Mouse (Mus musculus): ENCODE data around the gene Id1. TPM values are rescaled to one million over a fixed set of nuclear protein-coding genes. Genes with fewer than 3 reads are reported as not detected.
A peak's percentile ranks its signal among the peaks of the same experiment; 100 is the strongest.

The Id1 gene
- total RNA-seq, 2 experiments from 2014 or later = 11.5 to 17.7 TPM

DNA sequence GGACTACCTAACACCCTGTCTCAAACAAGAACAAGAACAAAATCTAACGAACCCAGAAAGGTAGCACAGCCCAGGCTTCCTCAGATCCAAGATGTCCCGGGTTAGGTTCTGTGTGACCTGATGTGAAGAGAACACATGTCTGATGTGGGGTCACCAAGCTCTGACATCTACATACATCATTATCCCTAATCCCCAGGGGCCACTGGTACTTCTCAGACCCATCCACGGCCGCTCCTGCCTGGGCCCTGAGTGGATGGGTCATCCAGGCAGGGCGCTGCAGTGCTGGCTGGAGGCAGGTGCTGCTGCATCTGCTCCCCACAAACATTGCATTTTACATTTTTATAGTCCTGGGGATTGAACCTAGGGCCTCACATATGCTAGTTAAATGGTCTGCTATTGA is 4.4 kb downstream of the Id1 start:
- intact Hi-C loops (cut with DNase I) = no loop called here

DNA sequence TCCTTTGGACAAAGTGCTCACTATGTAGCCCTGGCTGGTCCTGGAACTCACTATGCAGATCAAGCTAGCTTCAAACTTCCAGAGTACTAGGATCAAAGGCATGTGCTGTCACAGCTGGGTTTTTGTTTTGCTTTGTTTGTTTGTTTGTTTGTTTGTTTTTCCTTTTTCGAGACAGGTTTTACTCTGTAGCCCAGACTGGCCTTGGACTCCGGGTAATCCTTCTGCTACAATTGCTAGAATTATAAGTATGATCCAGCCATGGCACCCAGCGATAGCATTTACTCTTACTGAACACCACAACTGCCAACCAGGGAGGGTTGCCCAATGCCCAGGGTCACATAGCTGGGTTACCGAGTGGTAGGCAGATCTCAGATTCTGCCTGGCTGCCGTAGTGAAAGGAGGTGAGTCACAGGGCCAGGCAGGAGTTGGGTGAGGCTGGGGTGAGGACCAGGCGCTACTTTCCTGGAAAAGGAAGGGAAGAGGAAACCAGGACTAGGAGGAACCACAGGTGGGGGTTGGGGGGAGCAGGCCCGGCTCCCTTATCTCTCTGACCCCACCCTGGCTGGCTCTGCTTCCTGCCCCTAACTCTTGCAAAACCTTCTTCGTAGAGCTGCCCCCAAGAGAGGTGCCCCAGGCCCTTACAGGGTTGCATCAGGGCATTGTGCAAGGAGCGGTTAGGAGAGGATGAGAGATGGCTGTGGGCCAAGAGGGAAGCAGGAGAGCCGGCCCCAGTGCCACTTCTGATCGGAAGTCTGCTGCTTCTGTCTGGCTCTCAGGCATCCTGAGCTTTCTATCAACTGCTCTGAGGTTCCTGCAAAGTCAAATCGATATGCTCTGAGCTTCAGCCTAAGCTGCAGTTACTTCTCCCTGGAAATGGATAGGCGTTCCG is 5.3 kb downstream of the Id1 start:
- intact Hi-C loops (cut with DNase I) = loop anchor here (1.0 kb wide), 1 partner anchor 45 kb away; no protein-coding TSS in a partner anchor
- DNase-seq = peak in 1 of 2 experiments; percentile 46

More for the DNA sequence above, 4.4 kb downstream of the Id1 start:
- DNase-seq = no peak

DNA sequence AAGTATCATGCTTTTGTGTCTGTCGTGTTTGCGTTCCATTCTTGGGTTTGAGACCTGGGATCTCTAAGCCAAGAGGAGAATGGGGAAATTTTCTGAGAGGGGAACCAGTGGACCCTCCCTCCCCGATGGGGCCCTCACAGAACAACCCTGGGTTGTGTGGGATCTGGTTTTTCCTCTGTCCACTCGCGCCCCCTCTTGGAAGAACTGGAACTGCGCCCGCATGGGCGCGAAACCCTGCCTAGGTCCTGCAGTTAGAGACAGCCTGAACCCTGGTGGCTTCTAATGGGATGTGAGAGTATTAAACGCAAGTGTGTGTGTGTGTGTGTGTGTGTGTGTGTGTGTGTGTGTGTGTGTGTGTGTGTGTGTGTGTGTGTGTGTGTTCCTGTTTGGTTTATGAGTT is 6.4 kb downstream of the Id1 start:
- intact Hi-C loops (cut with DNase I) = no loop called here
- DNase-seq = peak; percentile 61 to 66

DNA sequence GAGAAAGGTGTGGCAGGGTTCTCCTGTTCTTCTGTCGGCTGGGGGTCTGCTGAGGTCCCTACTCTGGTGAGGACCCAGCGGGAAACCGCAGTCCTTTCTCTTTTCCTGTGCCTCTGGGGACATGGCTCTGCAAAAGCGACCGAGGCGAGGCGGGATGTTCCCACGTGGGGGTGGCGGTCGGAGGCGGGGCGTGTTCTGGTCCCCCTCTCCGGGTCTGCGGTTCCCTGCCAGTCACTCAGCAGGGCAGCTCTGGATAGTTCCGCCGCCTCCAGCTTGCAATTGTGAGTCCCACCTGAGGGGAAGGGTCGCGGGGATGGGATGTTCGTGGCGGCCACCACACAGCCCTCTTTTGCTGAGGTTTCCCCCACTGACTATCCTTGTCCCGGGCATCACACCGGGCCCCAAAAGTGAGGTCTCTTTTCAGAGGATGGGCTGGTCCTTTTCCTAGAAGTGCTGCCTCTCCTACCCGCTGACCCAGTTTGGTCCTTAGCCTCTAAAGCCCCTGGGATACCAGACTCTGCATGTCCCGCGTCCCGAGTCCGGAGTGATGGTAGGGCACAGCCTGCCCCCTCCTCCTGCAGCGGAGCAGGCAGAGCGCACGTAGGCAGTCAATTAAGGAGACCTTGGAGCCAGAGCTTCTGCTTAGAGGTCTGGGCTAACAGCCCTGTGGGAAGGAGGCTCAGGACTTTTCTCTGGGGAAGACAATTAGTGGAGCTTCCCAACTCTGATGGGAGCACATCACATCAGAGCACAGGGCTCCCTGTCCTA is 18.1 kb downstream of the Id1 start, which contains the start of gene Cox4i2:
TSS of gene Cox4i2 (plus strand) at position 230 of the 768 bp plus-strand sequence.
- no peak for DNase-seq
- intact Hi-C loops (cut with DNase I) = no loop called here

DNA sequence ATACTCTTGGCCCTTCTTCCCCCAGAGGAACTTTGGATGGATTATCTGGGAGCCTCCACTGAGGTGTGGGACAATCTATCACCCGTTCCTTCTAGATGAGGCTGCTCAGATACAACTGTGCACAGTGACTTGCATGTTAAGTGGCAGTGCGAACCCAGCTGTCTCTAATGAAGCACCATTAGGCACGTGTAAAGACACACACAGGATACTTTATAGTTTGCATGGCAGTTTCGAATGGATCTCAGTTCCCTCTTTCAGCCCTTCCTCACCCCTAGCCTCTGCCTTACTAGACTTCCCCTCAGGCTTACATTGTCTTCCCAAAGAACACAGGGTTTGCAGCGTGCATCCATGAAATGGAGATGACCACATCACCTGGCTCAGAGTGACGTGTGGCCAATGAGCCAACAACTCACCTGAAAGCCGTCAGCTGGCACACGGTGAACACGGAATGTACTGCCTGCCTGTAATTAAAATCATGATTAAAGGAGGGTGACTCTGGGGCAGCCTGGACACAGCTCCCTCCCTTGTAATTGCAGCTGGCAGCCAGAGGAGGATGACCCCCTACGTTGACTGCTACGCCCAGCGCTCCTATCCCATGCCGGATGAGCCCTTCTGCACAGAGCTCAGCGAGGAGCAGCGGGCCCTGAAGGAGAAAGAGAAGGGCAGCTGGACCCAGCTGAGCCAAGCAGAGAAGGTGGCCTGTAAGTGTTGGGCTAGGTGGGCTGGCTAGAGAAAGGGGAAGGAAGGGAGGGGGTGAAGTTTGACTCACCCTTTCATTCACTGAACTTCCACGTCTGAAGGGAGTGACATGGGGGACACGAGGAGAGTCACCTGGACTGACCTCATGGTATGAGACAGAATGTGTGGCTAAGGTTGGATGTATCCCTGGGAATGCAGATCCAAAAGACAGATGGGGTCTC is 20.7 kb downstream of the Id1 start:
- intact Hi-C loops (cut with DNase I) = no loop called here
- DNase-seq = no peak

DNA sequence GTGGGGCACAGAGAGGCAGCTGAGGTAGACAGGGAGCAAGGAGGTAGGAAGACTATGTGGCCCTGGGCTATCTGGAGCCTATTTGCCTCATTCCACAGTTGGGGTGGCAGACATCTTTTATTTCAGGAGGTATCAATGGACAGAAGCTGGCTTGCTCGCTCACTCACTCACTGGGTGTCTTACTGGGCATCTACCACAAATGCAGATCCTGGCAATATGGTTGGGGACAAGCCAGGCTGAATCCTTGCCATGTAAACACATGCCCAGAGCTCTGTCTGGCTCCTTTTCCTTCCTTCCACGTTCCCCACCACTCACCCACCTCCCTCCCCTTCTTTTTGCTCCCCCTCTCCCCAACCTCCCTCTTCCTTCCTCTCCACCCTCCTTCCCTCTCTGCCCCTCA is 21.4 kb downstream of the Id1 start:
- no peak for DNase-seq
- intact Hi-C loops (cut with DNase I) = no loop called here

DNA sequence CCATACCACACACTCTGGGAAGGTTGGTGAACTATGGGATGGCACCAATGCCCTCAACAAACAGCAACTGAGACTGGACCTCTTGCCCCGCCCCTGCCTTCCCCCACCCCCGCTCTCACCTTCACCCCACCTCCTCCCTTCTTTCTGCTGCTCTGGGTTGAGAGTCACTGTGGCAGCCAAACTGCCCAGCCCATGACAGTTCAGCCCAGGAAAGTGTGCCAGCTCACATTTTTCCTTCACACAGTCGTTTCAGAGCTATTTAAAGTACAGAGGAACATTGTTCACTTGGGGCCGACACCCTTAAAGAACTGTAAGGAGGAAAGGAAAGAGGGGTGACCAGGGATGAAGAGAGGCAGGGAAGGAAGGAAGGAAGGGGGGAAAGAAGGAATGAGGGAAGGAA is 22.3 kb downstream of the Id1 start:
- no peak for DNase-seq
- intact Hi-C loops (cut with DNase I) = no loop called here

DNA sequence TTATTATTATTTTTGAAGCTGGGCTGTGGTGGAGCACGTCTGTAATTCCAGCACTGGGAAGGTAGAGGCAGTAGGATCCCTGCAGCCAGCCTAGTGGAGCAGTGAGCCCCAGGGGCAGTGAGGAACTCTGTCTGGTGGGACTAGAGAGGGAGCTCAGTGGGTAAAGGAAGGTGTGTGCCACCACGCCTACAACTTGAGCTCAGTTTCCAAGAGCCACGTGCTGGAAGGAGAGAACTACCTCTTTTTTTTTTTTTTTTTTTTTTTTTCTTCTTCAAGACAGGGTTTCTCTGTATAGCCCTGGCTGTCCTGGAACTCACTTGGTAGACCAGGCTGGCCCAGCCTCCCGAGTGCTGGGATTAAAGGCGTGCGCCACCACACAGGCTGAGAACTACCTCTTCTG is 27.3 kb downstream of the Id1 start:
- intact Hi-C loops (cut with DNase I) = no loop called here
- no peak for DNase-seq

DNA sequence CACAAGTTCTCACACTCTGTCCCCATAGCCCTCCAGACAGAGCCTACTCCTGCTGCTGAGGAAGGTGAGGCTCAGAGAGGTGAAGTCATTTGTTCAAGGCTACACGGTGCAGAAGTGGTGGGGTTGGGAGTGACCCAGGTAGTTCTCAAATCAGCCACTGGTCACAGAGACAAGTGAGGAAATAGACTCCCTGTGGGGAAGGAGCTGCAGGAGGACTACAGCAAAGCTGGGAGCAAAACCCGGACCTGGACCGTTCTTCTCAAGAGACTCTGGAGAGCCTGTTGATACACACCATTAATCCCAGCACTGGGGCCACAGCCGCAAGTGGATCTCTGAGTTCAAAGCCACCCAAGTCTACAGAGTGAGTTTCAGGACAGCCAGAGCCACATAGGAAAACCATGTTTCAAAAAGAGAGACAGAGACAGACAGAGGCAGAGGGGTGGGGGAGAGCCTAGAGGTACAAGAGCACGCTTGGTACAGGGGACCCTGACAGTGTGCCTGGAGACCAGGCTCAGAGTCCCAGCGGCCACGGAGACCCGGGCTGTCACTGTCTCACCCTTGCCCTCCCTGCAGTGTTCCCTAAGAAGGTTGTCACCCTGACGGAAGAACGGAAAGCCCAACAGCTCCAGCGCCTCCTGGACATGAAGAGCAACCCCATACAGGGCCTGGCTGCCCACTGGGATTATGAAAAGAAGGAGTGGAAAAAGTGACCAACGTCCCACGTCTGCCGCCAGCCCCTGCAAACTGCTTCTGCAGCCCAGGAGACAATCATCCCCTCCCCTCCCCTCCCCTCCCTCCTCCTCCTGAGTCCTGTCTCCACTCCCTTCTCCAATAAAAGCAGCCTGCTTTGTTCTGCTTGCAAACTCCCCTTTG is 28.4 kb downstream of the Id1 start:
- intact Hi-C loops (cut with DNase I) = loop anchor here (2.0 kb wide), 1 partner anchor 66 kb away; no protein-coding TSS in a partner anchor
- no peak for DNase-seq

DNA sequence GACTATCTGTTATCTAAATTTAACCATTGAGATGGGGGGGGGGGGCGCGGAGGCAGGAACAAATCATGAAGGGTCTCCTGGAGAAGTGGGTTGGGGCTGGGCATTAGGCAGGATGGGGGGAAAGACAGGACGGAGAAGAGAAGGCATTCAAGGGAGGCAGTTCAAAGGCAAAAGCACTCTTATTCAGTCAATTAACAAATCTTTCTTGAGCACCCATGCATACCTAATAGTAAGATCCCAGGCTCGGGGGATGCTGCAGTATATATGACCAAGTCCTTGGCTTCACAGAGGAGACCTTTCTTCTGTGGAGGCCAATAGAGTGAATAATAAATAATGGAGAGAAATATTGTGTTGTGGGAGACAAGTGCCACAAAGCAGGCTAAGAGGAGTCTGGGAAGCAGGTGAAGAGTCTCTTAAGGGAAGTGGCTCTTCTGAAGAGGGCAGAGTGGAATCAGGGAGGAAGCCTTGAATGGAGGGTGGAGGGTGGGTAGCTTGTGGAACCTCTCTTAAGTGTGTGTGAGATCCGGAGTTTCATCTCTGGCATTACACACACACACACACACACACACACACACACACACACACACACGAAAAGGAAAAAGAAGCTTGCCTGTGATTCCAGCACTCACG is 29.1 kb downstream of the Id1 start:
- no peak for DNase-seq
- intact Hi-C loops (cut with DNase I) = loop anchor here (2.0 kb wide), 1 partner anchor 66 kb away; no protein-coding TSS in a partner anchor

DNA sequence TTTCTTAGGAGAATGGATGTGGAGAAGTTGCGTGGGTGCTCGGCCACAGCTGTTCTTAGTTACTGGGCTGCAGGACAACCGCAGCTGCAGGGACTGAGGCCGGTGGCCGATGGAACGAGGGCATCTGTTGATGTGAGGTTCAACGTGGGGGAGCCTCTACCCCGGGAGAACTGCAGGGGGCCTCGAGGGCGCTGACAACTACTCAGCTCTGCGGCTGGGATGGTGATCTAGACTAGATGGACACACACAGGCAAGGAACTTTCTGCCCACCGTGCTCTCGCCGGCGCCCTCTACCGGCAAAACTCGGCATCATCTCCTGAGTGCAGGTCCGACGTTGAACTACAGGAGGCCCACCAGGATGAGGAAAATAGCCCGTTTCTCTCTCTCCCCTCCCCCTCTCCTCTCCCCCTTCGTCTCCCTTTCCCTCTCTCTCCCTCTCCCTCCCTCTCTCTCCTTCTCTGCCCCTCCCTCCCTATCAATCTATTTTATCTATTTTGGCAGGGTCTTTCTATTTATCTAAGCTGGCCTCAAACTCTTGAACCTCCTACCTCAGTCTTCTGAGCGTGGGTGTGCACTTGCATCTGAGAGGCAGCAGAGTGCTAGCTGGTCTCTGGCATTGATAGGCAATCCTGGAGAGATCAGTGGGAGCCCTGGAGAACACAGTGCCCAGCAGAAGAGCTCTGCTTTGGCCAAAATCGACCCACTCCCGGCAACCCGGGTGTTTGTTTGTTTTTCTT is 30.5 kb downstream of the Id1 start:
- peak; percentile 92 to 95 for DNase-seq
- intact Hi-C loops (cut with DNase I) = loop anchor here (2.0 kb wide), 1 partner anchor 62 kb away; no protein-coding TSS in a partner anchor

DNA sequence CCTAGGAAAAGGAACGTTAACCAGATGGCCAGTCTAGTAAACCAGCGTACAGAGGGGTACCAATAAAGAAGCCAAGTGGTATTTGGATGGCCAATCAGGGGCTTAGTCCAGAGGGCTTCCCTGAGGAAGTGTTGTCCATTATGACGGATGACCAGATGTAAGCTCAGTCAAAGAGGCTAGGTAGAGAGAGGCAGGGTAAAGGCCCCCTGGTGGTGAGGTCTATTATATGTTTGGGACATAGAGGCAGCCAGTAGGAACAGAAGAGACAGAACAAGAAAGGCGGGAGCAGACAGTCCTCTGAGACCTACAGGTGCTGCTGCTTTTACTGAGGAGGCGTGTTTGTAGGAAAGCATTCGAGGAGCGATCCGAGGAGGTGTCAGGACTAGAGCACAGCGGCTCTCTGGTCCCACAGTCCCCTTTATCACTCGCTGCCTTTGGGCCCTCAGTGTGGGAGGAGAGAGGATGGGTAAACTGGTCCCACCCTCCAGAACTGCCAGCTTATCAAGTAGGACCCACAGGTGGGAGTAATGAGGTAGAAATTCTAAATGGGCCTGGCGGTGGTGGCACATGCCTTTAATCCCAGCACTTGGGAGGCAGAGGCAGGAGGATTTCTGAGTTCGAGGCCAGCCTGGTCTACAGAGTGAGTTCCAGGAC is 31.7 kb downstream of the Id1 start:
- peak in 1 of 2 experiments; percentile 44 for DNase-seq
- intact Hi-C loops (cut with DNase I) = loop anchor here (2.0 kb wide), 1 partner anchor 61 kb away; no protein-coding TSS in a partner anchor

DNA sequence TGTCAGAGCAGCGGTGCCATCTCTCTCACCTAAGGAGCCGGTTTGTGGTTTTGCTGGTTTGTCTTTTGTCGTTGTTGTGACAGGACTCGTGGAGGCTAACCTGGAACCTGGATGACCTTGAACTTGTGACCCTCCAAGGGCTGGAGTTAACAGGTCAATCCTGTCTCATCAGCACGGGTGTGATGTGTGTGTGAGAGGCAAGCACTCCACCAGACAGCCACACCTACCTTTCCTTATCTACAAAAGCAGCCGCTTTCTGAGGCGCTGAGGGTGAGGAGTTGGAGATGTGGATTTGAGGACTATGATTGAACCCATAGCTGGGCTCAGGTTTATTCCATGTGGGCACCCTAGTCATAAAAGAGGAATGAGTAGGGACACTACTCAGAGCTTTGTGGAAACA is 33.6 kb downstream of the Id1 start:
- DNase-seq = no peak
- intact Hi-C loops (cut with DNase I) = no loop called here

DNA sequence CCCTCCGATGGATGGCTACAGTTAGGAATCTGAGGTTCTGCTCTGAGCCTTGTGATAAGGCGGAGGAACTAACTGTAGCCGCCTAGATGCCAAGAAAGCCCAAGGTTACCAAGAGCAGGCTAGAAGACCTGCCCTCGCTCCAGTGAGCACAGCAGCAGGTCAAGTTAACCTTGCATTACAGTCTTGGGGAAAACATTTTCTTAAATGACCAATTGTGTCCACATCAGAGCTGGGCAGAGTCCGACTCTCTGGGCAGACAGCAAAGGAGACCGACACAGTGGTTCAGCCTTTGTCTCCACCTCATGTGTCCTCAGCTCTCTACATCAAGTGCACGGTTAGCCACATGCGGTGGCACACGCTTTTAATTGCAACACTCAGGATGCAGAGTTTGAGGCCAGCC is 35.5 kb downstream of the Id1 start:
- intact Hi-C loops (cut with DNase I) = no loop called here
- no peak for DNase-seq

DNA sequence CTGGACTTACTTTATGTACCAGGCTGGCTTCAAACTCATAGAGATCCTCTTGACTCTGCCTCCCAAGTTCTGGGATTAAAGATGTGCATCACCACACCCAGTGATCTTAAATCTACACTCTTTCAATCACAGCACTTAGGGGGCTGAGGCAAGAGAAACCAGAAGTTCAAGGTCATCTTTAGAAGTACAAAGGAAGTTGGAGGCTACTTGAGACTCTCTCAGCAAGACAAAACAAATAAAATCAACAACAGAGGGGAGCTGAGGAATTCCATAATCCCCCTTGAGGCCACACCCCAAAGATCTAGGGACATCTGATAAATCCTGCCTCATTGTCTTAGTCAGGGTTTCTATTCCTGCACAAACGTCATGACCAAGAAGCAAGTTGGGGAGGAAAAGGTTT is 36.2 kb downstream of the Id1 start:
- no peak for DNase-seq
- intact Hi-C loops (cut with DNase I) = no loop called here

DNA sequence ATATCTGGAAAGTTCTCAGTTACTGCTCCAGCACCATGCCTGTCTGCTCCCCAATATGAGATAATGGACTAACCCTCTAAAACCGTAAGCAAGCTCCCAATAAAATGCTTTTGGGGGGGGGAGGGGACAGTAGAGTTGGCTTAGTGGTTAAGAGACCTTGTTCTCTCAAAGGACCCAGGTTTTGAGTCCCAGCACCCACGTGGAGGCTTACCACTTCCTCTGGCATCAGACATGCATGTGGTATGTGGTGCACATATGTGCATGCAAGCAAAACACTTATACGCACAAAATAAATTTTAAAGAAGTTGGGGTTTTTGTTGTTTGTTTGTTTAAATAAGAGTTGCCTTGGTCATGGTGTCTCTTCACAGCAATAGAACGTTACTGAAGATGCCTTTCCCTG is 39.3 kb downstream of the Id1 start:
- intact Hi-C loops (cut with DNase I) = no loop called here
- no peak for DNase-seq

DNA sequence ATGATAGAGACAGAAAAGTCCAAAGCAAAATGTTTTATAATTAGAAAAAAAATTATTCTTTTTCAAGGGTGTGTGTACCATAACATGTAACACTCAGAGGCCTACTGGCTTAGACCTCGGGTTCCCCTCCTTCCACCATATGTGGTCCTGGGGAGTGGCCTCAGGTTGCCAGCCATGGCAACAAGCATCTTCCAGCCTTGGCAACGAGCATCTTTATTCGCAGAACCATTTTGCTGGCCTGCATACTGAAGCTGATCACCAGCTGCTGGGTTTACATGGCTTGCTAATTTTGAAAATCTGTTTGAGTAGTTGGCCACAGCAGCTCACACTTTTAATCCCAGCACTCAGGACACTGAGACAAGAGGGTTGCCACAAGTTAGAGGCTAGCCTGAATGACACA is 40.0 kb downstream of the Id1 start:
- DNase-seq = no peak
- intact Hi-C loops (cut with DNase I) = no loop called here

DNA sequence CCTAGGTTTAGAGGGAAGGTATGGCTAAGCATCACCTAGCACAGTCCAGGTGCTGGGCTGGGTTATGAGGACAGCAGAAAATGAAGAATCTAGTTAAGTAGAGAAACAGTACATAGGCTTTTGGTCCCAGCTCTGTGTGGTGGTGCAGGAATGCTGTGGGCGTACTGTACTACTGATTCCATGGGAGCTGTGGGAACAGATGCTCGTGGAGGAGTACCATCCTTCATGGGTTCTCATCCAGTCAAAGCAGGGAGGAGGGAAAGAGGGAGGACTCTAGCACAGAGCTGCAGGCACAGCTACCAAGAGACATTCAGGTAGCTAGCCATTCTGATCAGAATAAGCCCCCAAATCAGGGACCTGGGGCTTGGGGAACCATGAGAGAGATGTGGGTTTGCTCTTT is 40.4 kb downstream of the Id1 start:
- intact Hi-C loops (cut with DNase I) = no loop called here
- DNase-seq = no peak
